Mouse (Mus musculus) liver, adult 2 months (tissue): ENCODE measurements at regions not wholly inside any gene's neighbourhood (a gene's known extent, or its start where the extent isn't known, plus 50 kb on each side); places are given as distances from the start of the nearest gene placed in this dataset.

ENCODE experiments used
- DNase-seq: peaks from one replicate; pipeline ENCODE4 v3.0.0-alpha.2; 2011; ENCODE audit warnings: low read depth, low spot score; ENCODE audit errors: extremely low read depth
- H3K27ac ChIP-seq: fragments of 200-500 bp; replicated peaks from 2 replicates; pipeline ENCODE4 v1.5.1; 2012; ENCODE audit warnings: low read depth, mild to moderate bottlenecking, control low read depth, inconsistent platforms, low read length; ENCODE audit not compliant: insufficient read depth
- H3K27me3 ChIP-seq: fragments of 200-500 bp; 2 replicates; pipeline ENCODE4 v1.6.1; 2012; ENCODE audit warnings: mild to moderate bottlenecking, moderate library complexity, low read length, inconsistent platforms; ENCODE audit not compliant: control insufficient read depth, insufficient read depth
- H3K36me3 ChIP-seq: fragments of 200-500 bp; 2 replicates; pipeline ENCODE4 v1.6.1; 2012; ENCODE audit warnings: low read length, inconsistent platforms; ENCODE audit not compliant: control insufficient read depth, insufficient read depth
- H3K4me1 ChIP-seq: fragments of 200-500 bp; 2 replicates; pipeline ENCODE4 v1.6.1; 2011; ENCODE audit warnings: low read length; ENCODE audit not compliant: control insufficient read depth, insufficient read depth
- H3K4me3 ChIP-seq: fragments of 200-500 bp; 2 replicates; pipeline ENCODE4 v1.5.1; 2011; ENCODE audit warnings: low read depth, mild to moderate bottlenecking, control low read depth, low read length, moderate library complexity; ENCODE audit not compliant: insufficient read depth
- H3K79me2 ChIP-seq: fragments of 200-500 bp; 2 replicates; pipeline ENCODE4 v1.6.1; 2012; ENCODE audit warnings: inconsistent platforms, mild to moderate bottlenecking, low read length, moderate library complexity; ENCODE audit not compliant: control insufficient read depth, insufficient read depth
- H3K9ac ChIP-seq: fragments of 200-500 bp; 2 replicates; pipeline ENCODE4 v1.6.1; 2012; ENCODE audit warnings: low read depth, mild to moderate bottlenecking, control low read depth, inconsistent platforms, low read length
- CTCF ChIP-seq: fragments of 200-500 bp; IDR thresholded peaks from 2 replicates; pipeline ENCODE4 v1.5.1; 2011; ENCODE audit warnings: low read depth, low read length, control low read depth
- POLR2A ChIP-seq: fragments of 200-500 bp; IDR thresholded peaks from 2 replicates; pipeline ENCODE4 v1.6.1; 2011; ENCODE audit warnings: low read length, control low read depth; ENCODE audit not compliant: insufficient read depth; ENCODE audit errors: extremely low read depth
- WGBS: fragments of 180-500 bp; shearing (Covaris S2); methylation state at CpG from one replicate; pipeline ENCODE4 v1.1.7; 2018; 5-methylcytosine and 5-hydroxymethylcytosine counted together

- DNase-seq = no peak
- TF ChIP-seq CTCF (no peak), POLR2A (no peak)
- H3K9ac ChIP-seq = no peak overlapping the region
- H3K79me2 ChIP-seq = no peaks in the 10 kb centered on the region
- H3K27me3 ChIP-seq = no peaks in the 10 kb centered on the region
- no peaks in the 10 kb centered on the region for H3K36me3 ChIP-seq
- no peak overlapping the region for H3K27ac ChIP-seq
- WGBS = 86% methylated on average over 1 of the region's 1 CpGs
- no peaks in the 10 kb centered on the region for H3K4me1 ChIP-seq
- H3K4me3 ChIP-seq = no peak overlapping the region
Observed at GRCm38 (mm10) chr4:100661154-100661553, 115.3 kb upstream of the Cachd1 start.

GRCm38 (mm10) chr4:100664619-100665264 lies 111.7 kb upstream of the Cachd1 start:
- no peak overlapping the region for H3K4me3 ChIP-seq
- 25% methylated on average over 5 of the region's 5 CpGs for WGBS
- H3K36me3 ChIP-seq = no peaks in the 10 kb centered on the region
- no peak overlapping the region for H3K27ac ChIP-seq
- no peaks in the 10 kb centered on the region for H3K27me3 ChIP-seq
- no peak for DNase-seq
- TF ChIP-seq CTCF = no peak
- no peaks in the 10 kb centered on the region for H3K4me1 ChIP-seq
- H3K79me2 ChIP-seq = no peaks in the 10 kb centered on the region
- no peak overlapping the region for H3K9ac ChIP-seq

GRCm38 (mm10) chr4:100670553-100670952 lies 105.9 kb upstream of the Cachd1 start:
- H3K27ac ChIP-seq = no peak overlapping the region
- TF ChIP-seq CTCF = no peak
- TF ChIP-seq POLR2A = no peak
- 81% methylated on average over 5 of the region's 5 CpGs for WGBS

GRCm38 (mm10) chr4:100674916-100675315 lies 101.6 kb upstream of the Cachd1 start:
- no peaks in the 10 kb centered on the region for H3K27me3 ChIP-seq
- DNase-seq = no peak
- H3K79me2 ChIP-seq = no peaks in the 10 kb centered on the region
- no peak overlapping the region for H3K4me3 ChIP-seq
- H3K9ac ChIP-seq = no peak overlapping the region
- H3K27ac ChIP-seq = no peak overlapping the region
- no peak for TF ChIP-seq CTCF
- no peak for TF ChIP-seq POLR2A
- no peaks in the 10 kb centered on the region for H3K4me1 ChIP-seq
- 93% methylated on average over 4 of the region's 4 CpGs for WGBS
- H3K36me3 ChIP-seq = no peaks in the 10 kb centered on the region

More at GRCm38 (mm10) chr4:100670553-100670952, 105.9 kb upstream of the Cachd1 start:
- H3K79me2 ChIP-seq = no peaks in the 10 kb centered on the region
- no peak overlapping the region for H3K4me3 ChIP-seq
- no peaks in the 10 kb centered on the region for H3K36me3 ChIP-seq
- no peak for DNase-seq
- no peaks in the 10 kb centered on the region for H3K4me1 ChIP-seq
- no peak overlapping the region for H3K9ac ChIP-seq
- no peaks in the 10 kb centered on the region for H3K27me3 ChIP-seq

- Histone ChIP-seq H3K27ac (no peak overlapping the region), H3K79me2 (no peaks in the 10 kb centered on the region), H3K36me3 (no peaks in the 10 kb centered on the region), H3K27me3 (no peaks in the 10 kb centered on the region; the same call in 1 of the 2 replicates), H3K4me1 (no peaks in the 10 kb centered on the region), H3K9ac (no peak overlapping the region), H3K4me3 (no peak overlapping the region)
- no peak for DNase-seq
- TF ChIP-seq POLR2A = no peak
- no peak for TF ChIP-seq CTCF
- WGBS = 78% methylated on average over 7 of the region's 7 CpGs
Observed at GRCm38 (mm10) chr4:100683757-100684156, 92.7 kb upstream of the Cachd1 start.

GRCm38 (mm10) chr4:100700002-100700401 lies 76.5 kb upstream of the Cachd1 start:
- 75% methylated on average over 5 of the region's 5 CpGs for WGBS
- Histone ChIP-seq H3K4me1 (no peaks in the 10 kb centered on the region), H3K79me2 (no peaks in the 10 kb centered on the region), H3K4me3 (no peak overlapping the region), H3K27me3 (no peaks in the 10 kb centered on the region), H3K9ac (no peak overlapping the region), H3K27ac (no peak overlapping the region), H3K36me3 (no peaks in the 10 kb centered on the region)
- DNase-seq = no peak
- TF ChIP-seq POLR2A = no peak
- no peak for TF ChIP-seq CTCF
